Mouse (Mus musculus) heart, postnatal 0 days (tissue): ENCODE measurements around the gene Arsb. TPM values are rescaled to one million over a fixed set of nuclear protein-coding genes. Genes with fewer than 3 reads are reported as not detected.

Experiments
- ATAC-seq: fragments of 200-750 bp; cut with Nextera tagmentation; 2 replicates; pipeline ENCODE4 v1.8.0; 2017; ENCODE audit warnings: low read depth, moderate number of reproducible peaks, moderate library complexity; ENCODE audit not compliant: insufficient read depth
- DNase-seq: peaks from one replicate; pipeline ENCODE4 v3.0.0-alpha.2; 2016; ENCODE audit warnings: low spot score
- H3K27ac ChIP-seq: fragments of 300-500 bp; sonication (generic); 2 replicates; pipeline ENCODE4 v1.5.1; 2014; ENCODE audit warnings: low read depth, mild to moderate bottlenecking
- H3K27me3 ChIP-seq: fragments of 300-500 bp; sonication (generic); 2 replicates; pipeline ENCODE4 v1.6.1; 2014; ENCODE audit warnings: low read length, mixed read lengths; ENCODE audit not compliant: control insufficient read depth, insufficient read depth
- H3K36me3 ChIP-seq: fragments of 300-500 bp; sonication (generic); replicated peaks from 2 replicates; pipeline ENCODE4 v1.6.1; 2014; ENCODE audit warnings: low read length, mixed read lengths; ENCODE audit not compliant: control insufficient read depth, insufficient read depth
- H3K4me1 ChIP-seq: fragments of 300-500 bp; sonication (generic); 2 replicates; pipeline ENCODE4 v1.6.1; 2014; ENCODE audit warnings: antibody characterized with exemption; ENCODE audit not compliant: control insufficient read depth, insufficient read depth
- H3K4me2 ChIP-seq: fragments of 300-500 bp; sonication (generic); 2 replicates; pipeline ENCODE4 v1.6.1; 2014; ENCODE audit warnings: low read depth, mild to moderate bottlenecking, low read length, moderate library complexity
- H3K4me3 ChIP-seq: fragments of 300-500 bp; sonication (generic); 2 replicates; pipeline ENCODE4 v1.5.1; 2014; ENCODE audit warnings: low read depth, low read length
- H3K9ac ChIP-seq: fragments of 300-500 bp; sonication (generic); replicated peaks from 2 replicates; pipeline ENCODE4 v1.6.1; 2014; ENCODE audit warnings: low read depth, low read length, mixed read lengths
- H3K9me3 ChIP-seq: fragments of 300-500 bp; sonication (generic); replicated peaks from 2 replicates; pipeline ENCODE4 v1.6.1; 2016; ENCODE audit warnings: low read length; ENCODE audit not compliant: control insufficient read depth
- CTCF ChIP-seq: IDR thresholded peaks from 2 replicates; pipeline ENCODE4 v1.5.1; 2016; ENCODE audit warnings: antibody characterized with exemption, control low read depth, low read depth
- EP300 ChIP-seq: IDR thresholded peaks from 2 replicates; pipeline ENCODE4 v1.6.1; 2016; ENCODE audit warnings: antibody characterized with exemption, low read depth
- WGBS: fragments of 180-500 bp; shearing (Covaris S2); extraction: QIAGEN DNeasy Blood & Tissue Kit; methylation state at CpG from one replicate; pipeline ENCODE4 v1.1.7; 2014; 5-methylcytosine and 5-hydroxymethylcytosine counted together
- polyA plus RNA-seq: library from polyadenylated mRNA; unstranded; fragments of >200 nt; fragmentation: Nextera tagmentation; extraction: Ambion mirVana; gene quantifications from 2 replicates; pipeline ENCODE4 v1.2.1, GENCODE M21; 2015
- total RNA-seq: library from RNA; depleted of rRNA; stranded (reverse); fragments of >200 nt; gene quantifications from 2 replicates; pipeline ENCODE4 v1.2.3, GENCODE M21; 2014; ENCODE audit warnings: low replicate concordance

The Arsb gene
- total and polyA plus RNA-seq, 2 experiments from 2014 or later: 3.0 to 6.2 TPM

DNA sequence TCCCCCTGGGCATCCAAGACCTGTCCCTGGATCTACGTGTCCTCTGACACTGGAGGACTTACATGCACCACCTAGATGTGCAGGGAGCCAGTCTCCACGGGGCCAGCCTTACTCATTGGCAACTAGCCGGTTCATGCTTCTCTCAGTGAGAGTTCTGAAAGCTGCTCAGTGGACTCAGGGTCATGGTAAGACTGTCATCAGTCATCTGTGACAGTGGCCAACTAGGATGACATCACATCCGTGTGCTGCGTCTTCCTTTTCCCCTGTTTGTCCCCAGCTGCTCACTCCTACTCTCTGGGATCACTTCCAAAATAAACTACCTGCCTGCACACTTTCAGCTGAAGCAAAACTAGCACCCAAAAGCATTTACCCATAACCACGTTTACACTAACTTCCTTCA is 50.6 kb downstream of the Arsb start:
- Histone ChIP-seq H3K9ac (no peak overlapping the region), H3K36me3 (no peaks in the 10 kb centered on the region), H3K4me1 (peaks cover 7% of the 10 kb centered on the region; the same call in 1 of the 2 replicates), H3K9me3 (no peaks in the 10 kb centered on the region), H3K27me3 (no peaks in the 10 kb centered on the region), H3K4me3 (no peak overlapping the region), H3K4me2 (no peak overlapping the region), H3K27ac (peak overlapping the region; percentile 38; the same call in 1 of the 2 replicates)
- 44% methylated on average over 6 of the region's 6 CpGs for WGBS
- ATAC-seq (peak; percentile 66), DNase-seq (peak; percentile 33)
- TF ChIP-seq EP300 (no peak), CTCF (no peak)

DNA sequence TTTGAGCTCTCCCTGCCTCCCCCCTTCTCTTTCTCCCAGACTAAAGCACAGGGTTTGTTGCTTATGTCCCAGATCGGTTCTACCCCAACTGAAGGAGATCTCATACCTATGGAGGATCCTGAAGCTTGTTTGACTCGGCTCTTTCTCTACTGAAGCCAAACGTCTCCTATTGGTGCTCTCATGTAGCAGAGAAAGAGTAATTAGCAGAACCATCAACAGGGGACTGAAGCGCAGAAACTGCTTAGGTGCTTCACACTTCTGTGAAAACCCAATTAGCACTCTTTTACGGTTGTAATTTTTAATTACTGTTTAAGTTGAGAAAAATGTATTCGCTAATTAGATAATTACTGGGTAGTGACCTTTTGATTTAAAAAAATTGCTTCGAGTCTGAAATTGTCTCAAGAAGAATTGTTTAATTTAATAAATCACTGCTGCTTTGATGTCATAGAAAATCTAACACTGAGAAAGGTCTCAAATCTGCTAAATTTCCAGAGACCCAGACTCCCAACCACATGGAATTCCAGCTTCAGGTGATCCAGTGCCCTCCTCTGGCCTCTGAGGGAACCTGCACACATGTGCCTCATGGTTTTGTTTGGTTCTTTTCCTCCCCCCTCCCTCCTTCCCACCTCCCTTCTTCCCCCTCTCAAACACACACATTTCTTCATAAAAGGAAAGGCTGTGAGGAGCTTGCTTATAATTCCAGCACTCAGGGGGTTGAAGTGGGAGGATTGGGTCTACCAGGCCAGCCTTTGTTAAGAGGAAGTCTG is 54.5 kb downstream of the Arsb start:
- no peak overlapping the region for H3K4me3 ChIP-seq
- DNase-seq: no peak

DNA sequence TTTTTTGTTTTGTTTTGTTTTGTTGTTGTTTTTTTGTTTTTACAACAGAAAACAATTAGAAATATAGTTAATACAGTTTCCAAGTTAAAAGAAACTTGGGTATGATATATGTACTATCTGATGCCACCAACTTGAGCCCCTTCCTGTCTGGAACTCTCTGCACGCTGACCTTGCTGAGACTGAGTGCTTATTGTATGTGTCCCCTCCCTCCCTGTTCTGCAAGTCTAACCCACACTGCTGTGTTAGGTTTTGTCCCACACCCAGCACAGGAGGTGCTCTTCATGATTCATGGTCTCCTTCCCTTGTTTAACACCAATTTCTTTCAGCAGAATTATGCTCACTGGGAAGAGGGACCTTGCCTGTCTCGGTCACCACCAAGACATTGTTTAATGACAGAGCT is 56.3 kb downstream of the Arsb start:
- Histone ChIP-seq H3K4me3 (no peak overlapping the region), H3K27ac (no peak overlapping the region), H3K9me3 (no peaks in the 10 kb centered on the region), H3K36me3 (no peaks in the 10 kb centered on the region), H3K27me3 (no peaks in the 10 kb centered on the region), H3K4me2 (no peak overlapping the region), H3K4me1 (no peaks in the 10 kb centered on the region), H3K9ac (no peak overlapping the region)
- no peak for TF ChIP-seq CTCF
- TF ChIP-seq EP300: no peak
- no peak for DNase-seq
- ATAC-seq: no peak
- 75% methylated on average over 2 of the region's 2 CpGs for WGBS

More for the DNA sequence above, 54.5 kb downstream of the Arsb start:
- H3K27ac ChIP-seq: no peak overlapping the region
- ATAC-seq: no peak
- no peaks in the 10 kb centered on the region for H3K36me3 ChIP-seq
- WGBS: 82% methylated on average over 7 of the region's 7 CpGs
- H3K4me2 ChIP-seq: no peak overlapping the region
- H3K9me3 ChIP-seq: no peaks in the 10 kb centered on the region
- no peak overlapping the region for H3K9ac ChIP-seq
- peaks cover 7% of the 10 kb centered on the region; the same call in 1 of the 2 replicates for H3K4me1 ChIP-seq
- no peaks in the 10 kb centered on the region for H3K27me3 ChIP-seq
- no peak for TF ChIP-seq CTCF
- TF ChIP-seq EP300: no peak

DNA sequence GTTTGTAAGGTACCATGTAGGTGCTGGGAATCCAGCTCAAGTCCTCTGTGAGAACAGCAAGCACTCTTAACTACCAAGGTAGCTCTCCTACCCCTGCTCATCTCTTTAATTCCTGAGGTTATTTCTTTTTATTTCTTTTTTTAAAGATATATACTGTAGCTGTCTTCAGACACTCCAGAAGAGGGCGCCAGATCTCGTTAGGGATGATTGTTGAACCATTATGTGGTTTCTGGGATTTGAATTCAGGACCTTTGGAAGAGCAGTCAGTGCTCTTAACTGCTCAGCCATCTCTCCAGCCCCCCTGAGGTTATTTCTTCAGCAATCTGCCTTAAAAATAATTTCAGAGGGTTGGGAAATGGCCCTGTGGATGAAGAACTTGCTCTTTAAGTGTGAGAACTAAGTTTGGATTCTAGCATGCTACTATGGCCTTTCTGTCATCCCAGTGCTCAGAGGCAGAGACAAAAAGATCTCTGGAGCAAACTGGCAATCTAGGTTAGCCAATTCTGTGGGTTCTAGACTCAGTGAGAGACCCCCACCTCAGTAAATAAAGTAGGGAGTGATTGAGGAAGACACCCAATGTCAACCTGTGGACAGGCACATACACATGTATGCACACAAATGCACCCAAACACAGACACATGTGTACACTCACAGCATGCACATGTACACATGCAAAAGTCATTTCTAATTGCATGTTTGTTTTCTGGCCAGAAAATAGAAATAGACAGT is 58.3 kb downstream of the Arsb start:
- ATAC-seq (no peak), DNase-seq (no peak)
- TF ChIP-seq EP300 (no peak), CTCF (peak; percentile 19; the same call in 1 of the 2 replicates)
- no peaks in the 10 kb centered on the region for H3K27me3 ChIP-seq
- no peak overlapping the region for H3K4me3 ChIP-seq
- H3K9me3 ChIP-seq: no peaks in the 10 kb centered on the region
- no peaks in the 10 kb centered on the region for H3K36me3 ChIP-seq
- no peaks in the 10 kb centered on the region for H3K4me1 ChIP-seq
- WGBS: 55% methylated on average over 2 of the region's 2 CpGs
- no peak overlapping the region for H3K27ac ChIP-seq
- H3K9ac ChIP-seq: no peak overlapping the region
- no peak overlapping the region for H3K4me2 ChIP-seq

DNA sequence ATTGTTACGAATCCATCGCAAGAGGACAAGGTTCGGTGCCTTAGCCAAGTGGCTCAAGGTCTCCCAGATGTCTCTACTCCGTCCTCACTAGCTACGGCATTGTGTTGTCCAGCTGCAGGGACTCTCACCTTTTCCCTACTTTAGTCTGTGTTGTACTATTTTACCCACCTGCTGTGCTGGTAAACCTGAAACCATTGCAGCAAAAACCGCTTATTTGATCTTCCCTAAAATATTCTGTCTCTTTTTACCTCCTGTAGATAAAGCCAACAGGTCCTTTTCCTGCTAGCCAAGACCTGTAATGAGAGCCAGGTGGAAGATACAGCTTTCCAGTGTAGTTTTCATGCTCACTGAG is 58.8 kb downstream of the Arsb start:
- Histone ChIP-seq H3K4me1 (no peaks in the 10 kb centered on the region), H3K9ac (no peak overlapping the region), H3K27ac (no peak overlapping the region), H3K27me3 (no peaks in the 10 kb centered on the region), H3K4me3 (no peak overlapping the region), H3K9me3 (no peaks in the 10 kb centered on the region), H3K4me2 (no peak overlapping the region), H3K36me3 (no peaks in the 10 kb centered on the region)
- ATAC-seq (no peak), DNase-seq (no peak)
- 89% methylated on average over 6 of the region's 6 CpGs for WGBS
- TF ChIP-seq EP300 (no peak), CTCF (no peak)
